Mouse (Mus musculus) kidney, adult 2 months (tissue): ENCODE results near the gene Cfap299. TPM values are rescaled to one million over a fixed set of nuclear protein-coding genes. Genes with fewer than 3 reads are reported as not detected.

Experiments
- DNase-seq: peaks from one replicate; pipeline ENCODE4 v3.0.0; 2021
- H3K27ac ChIP-seq: fragments of 200-500 bp; 2 replicates; pipeline ENCODE4 v1.5.1; 2012; ENCODE audit warnings: low read depth, low read length, control low read depth, inconsistent platforms; ENCODE audit not compliant: insufficient read depth
- H3K27me3 ChIP-seq: fragments of 200-500 bp; replicated peaks from 2 replicates; pipeline ENCODE4 v1.6.1; 2012; ENCODE audit warnings: mild to moderate bottlenecking, moderate library complexity, low read length, inconsistent platforms; ENCODE audit not compliant: control insufficient read depth, insufficient read depth
- H3K36me3 ChIP-seq: fragments of 200-500 bp; 2 replicates; pipeline ENCODE4 v1.6.1; 2012; ENCODE audit warnings: mild to moderate bottlenecking, moderate library complexity, low read length, inconsistent platforms; ENCODE audit not compliant: control insufficient read depth, insufficient read depth
- H3K4me1 ChIP-seq: fragments of 200-500 bp; 2 replicates; pipeline ENCODE4 v1.6.1; 2011; ENCODE audit warnings: low read length; ENCODE audit not compliant: control insufficient read depth, insufficient read depth
- H3K4me3 ChIP-seq: fragments of 200-500 bp; 2 replicates; pipeline ENCODE4 v1.5.1; 2011; ENCODE audit warnings: mild to moderate bottlenecking, low read depth, low read length, control low read depth; ENCODE audit not compliant: insufficient read depth
- CTCF ChIP-seq: fragments of 200-500 bp; conservative IDR thresholded peaks from 2 replicates; pipeline ENCODE4 v1.5.1; 2011; ENCODE audit warnings: low read depth, mild to moderate bottlenecking, control low read depth, low read length, moderate library complexity, mixed read lengths; ENCODE audit not compliant: insufficient read depth, insufficient read length
- POLR2A ChIP-seq: fragments of 200-500 bp; IDR thresholded peaks from one replicate; pipeline ENCODE4 v1.6.1; 2011; ENCODE audit warnings: low read depth, low read length, control low read depth
- WGBS: fragments of 180-500 bp; shearing (Covaris S2); methylation state at CpG from one replicate; pipeline ENCODE4 v1.1.7; 2018; 5-methylcytosine and 5-hydroxymethylcytosine counted together
- polyA plus RNA-seq: library from polyadenylated mRNA; depleted of rRNA; stranded (reverse); fragments of >200 nt; gene quantifications from 2 replicates; pipeline ENCODE4 v1.2.3, GENCODE M21; 2012

Cfap299 gene
- polyA plus RNA-seq, 1 experiment: not detected

- Histone ChIP-seq H3K36me3 (no peaks in the 10 kb centered on the region), H3K27me3 (no peaks in the 10 kb centered on the region), H3K27ac (no peak overlapping the region), H3K4me1 (no peaks in the 10 kb centered on the region), H3K4me3 (no peak overlapping the region)
- WGBS: 90% methylated on average over 7 of the region's 7 CpGs
- TF ChIP-seq CTCF (no peak), POLR2A (no peak)
- no peak for DNase-seq
These were observed 30.8 kb downstream of the Cfap299 start for GRCm38 (mm10) chr5:98359912-98360311.

GRCm38 (mm10) chr5:98360792-98361419, 31.8 kb downstream of the Cfap299 start:
- Histone ChIP-seq H3K27ac (no peak overlapping the region), H3K4me1 (no peaks in the 10 kb centered on the region), H3K36me3 (no peaks in the 10 kb centered on the region), H3K27me3 (no peaks in the 10 kb centered on the region), H3K4me3 (no peak overlapping the region)
- TF ChIP-seq POLR2A (no peak), CTCF (no peak)
- WGBS: 83% methylated on average over 5 of the region's 5 CpGs
- no peak for DNase-seq

GRCm38 (mm10) chr5:98363428-98363827, 34.3 kb downstream of the Cfap299 start:
- H3K27me3 ChIP-seq: no peaks in the 10 kb centered on the region

GRCm38 (mm10) chr5:98365340-98365739, 36.2 kb downstream of the Cfap299 start:
- TF ChIP-seq CTCF: no peak
- TF ChIP-seq POLR2A: no peak
- H3K4me3 ChIP-seq: no peak overlapping the region
- no peaks in the 10 kb centered on the region for H3K4me1 ChIP-seq
- H3K27ac ChIP-seq: no peak overlapping the region
- DNase-seq: no peak
- H3K36me3 ChIP-seq: no peaks in the 10 kb centered on the region
- no peaks in the 10 kb centered on the region for H3K27me3 ChIP-seq
- WGBS: 83% methylated on average over 5 of the region's 5 CpGs

More at GRCm38 (mm10) chr5:98363428-98363827, 34.3 kb downstream of the Cfap299 start:
- Histone ChIP-seq H3K4me1 (no peaks in the 10 kb centered on the region), H3K4me3 (no peak overlapping the region), H3K27ac (no peak overlapping the region), H3K36me3 (no peaks in the 10 kb centered on the region)
- 69% methylated on average over 8 of the region's 8 CpGs for WGBS
- DNase-seq: no peak
- TF ChIP-seq POLR2A: no peak
- peak; percentile 38; the same call in 1 of the 2 replicates for TF ChIP-seq CTCF

GRCm38 (mm10) chr5:98368822-98369221, 39.7 kb downstream of the Cfap299 start:
- no peak for DNase-seq
- TF ChIP-seq POLR2A: no peak
- no peak for TF ChIP-seq CTCF
- Histone ChIP-seq H3K27ac (no peak overlapping the region), H3K4me1 (no peaks in the 10 kb centered on the region), H3K4me3 (no peak overlapping the region), H3K27me3 (no peaks in the 10 kb centered on the region), H3K36me3 (no peaks in the 10 kb centered on the region)
- WGBS: 20% methylated on average over 4 of the region's 4 CpGs

GRCm38 (mm10) chr5:98369426-98369825, 40.3 kb downstream of the Cfap299 start:
- no peak overlapping the region for H3K4me3 ChIP-seq
- H3K36me3 ChIP-seq: no peaks in the 10 kb centered on the region
- no peak for DNase-seq
- H3K27me3 ChIP-seq: no peaks in the 10 kb centered on the region
- no peaks in the 10 kb centered on the region for H3K4me1 ChIP-seq
- WGBS: 57% methylated on average over 7 of the region's 7 CpGs
- no peak overlapping the region for H3K27ac ChIP-seq
- no peak for TF ChIP-seq POLR2A
- no peak for TF ChIP-seq CTCF

- H3K27me3 ChIP-seq: no peaks in the 10 kb centered on the region
- no peak for TF ChIP-seq CTCF
- no peak for TF ChIP-seq POLR2A
- H3K36me3 ChIP-seq: no peaks in the 10 kb centered on the region
- no peak overlapping the region for H3K27ac ChIP-seq
- peak; percentile 6 for DNase-seq
- no peak overlapping the region for H3K4me3 ChIP-seq
- WGBS: 35% methylated on average over 8 of the region's 8 CpGs
- no peaks in the 10 kb centered on the region for H3K4me1 ChIP-seq
These were observed 47.1 kb downstream of the Cfap299 start for GRCm38 (mm10) chr5:98376058-98376798.
